Mouse (Mus musculus) ES-E14 (cell line): ENCODE measurements around the gene Olfr1500.
"Not testable (repeated sequence)": the region's sequence is repeated elsewhere in the genome, so short reads cannot be mapped to it uniquely, and the experiment has no call there.

Experiments
- CHD2 ChIP-seq: IDR thresholded peaks from 2 replicates; pipeline ENCODE4 v1.6.1; 2014; ENCODE audit warnings: mild to moderate bottlenecking, low read depth, low read length, inconsistent platforms
- HCFC1 ChIP-seq: IDR thresholded peaks from 2 replicates; pipeline ENCODE4 v1.6.1; 2012; ENCODE audit warnings: low read length, inconsistent platforms, borderline replicate concordance; ENCODE audit not compliant: insufficient read depth
- ZNF384 ChIP-seq: IDR thresholded peaks from 2 replicates; pipeline ENCODE4 v1.6.1; 2012; ENCODE audit warnings: low read depth, low read length, inconsistent platforms

DNA sequence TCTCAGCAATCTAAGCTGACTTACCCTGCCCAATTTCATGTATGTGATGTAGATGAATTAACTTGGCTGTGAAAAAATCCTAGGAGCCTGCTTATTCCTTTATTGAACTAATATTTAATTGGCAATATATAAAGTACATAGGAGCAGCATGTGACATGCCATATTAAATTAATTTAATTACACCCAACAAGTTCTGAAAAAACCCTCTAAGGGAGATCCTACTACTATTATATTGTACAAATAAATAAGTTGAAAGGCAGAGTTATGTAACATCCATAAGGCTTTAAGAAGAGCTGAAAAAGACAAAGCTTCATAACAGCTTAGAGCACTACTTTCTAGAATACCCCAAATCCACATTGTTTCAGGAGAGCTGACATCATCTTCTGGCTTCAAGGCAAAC is 20.3 kb upstream of the Olfr1500 start, which contains the start of gene Olfr1501:
- not testable (repeated sequence) for TF ChIP-seq HCFC1, ZNF384, CHD2
